Comparison of ENCODE assay signal across 16 mouse cellular contexts in genomic region chr14:33719651-33720050, GRCm38 (mm10).
"Had no signal": no experiment of that assay in that cellular context is flagged by ENCODE, and none has a peak within 500 bp of the region (broad histone marks: within the 10 kb centered on the region; RNA-seq: fewer than 3 reads in every experiment).

No protein-coding gene starts in this region.

- H3K27me3 ChIP-seq: hindbrain, embryonic 13.5 days; hindbrain, embryonic 15.5 days; limb, embryonic 13.5 days; limb, embryonic 15.5 days; liver, embryonic 12.5 days had no signal

- DNase-seq: forebrain, postnatal 0 days; gastrocnemius, postnatal 14 days; gastrocnemius, postnatal 36 days; kidney, adult 11 months; kidney, postnatal 10 days; layer of hippocampus, adult 9-11 months; layer of hippocampus, postnatal 36 days; left cerebral cortex, postnatal 4 days; lung, adult 18-20 months had no signal

- H3K4me3 ChIP-seq: hindbrain, embryonic 13.5 days; hindbrain, embryonic 15.5 days; limb, embryonic 13.5 days; limb, embryonic 15.5 days; liver, embryonic 12.5 days had no signal

- H3K36me3 ChIP-seq: hindbrain, embryonic 13.5 days; hindbrain, embryonic 15.5 days; limb, embryonic 13.5 days; limb, embryonic 15.5 days; liver, embryonic 12.5 days had no signal

- H3K27ac ChIP-seq: hindbrain, embryonic 13.5 days; hindbrain, embryonic 15.5 days; hindbrain, postnatal 0 days; limb, embryonic 13.5 days; limb, embryonic 15.5 days; liver, embryonic 12.5 days; liver, embryonic 14.5 days had no signal

- H3K4me1 ChIP-seq: hindbrain, embryonic 13.5 days; hindbrain, embryonic 15.5 days; liver, embryonic 12.5 days had no signal
